Mouse (Mus musculus) forebrain, embryonic 12.5 days (tissue): ENCODE results near the gene Styk1. TPM values are rescaled to one million over a fixed set of nuclear protein-coding genes. Genes with fewer than 3 reads are reported as not detected.
A peak's percentile ranks its signal among the peaks of the same experiment; 100 is the strongest.

Experiments used
- ATAC-seq: fragments of 200-750 bp; cut with Nextera tagmentation; 2 replicates; pipeline ENCODE4 v1.8.0; 2017; ENCODE audit warnings: moderate TSS enrichment; ENCODE audit not compliant: low FRiP score
- H3K27ac ChIP-seq: fragments of 300-500 bp; sonication (generic); 2 replicates; pipeline ENCODE4 v1.5.1; 2016; ENCODE audit warnings: mild to moderate bottlenecking
- H3K27me3 ChIP-seq: fragments of 300-500 bp; sonication (generic); 2 replicates; pipeline ENCODE4 v1.6.1; 2016; ENCODE audit warnings: mild to moderate bottlenecking
- H3K36me3 ChIP-seq: fragments of 300-500 bp; sonication (generic); replicated peaks from 2 replicates; pipeline ENCODE4 v1.6.1; 2016; ENCODE audit warnings: mild to moderate bottlenecking
- H3K4me1 ChIP-seq: fragments of 300-500 bp; sonication (generic); 2 replicates; pipeline ENCODE4 v1.6.1; 2016
- H3K4me2 ChIP-seq: fragments of 300-500 bp; sonication (generic); 2 replicates; pipeline ENCODE4 v1.6.1; 2016; ENCODE audit warnings: mild to moderate bottlenecking, moderate library complexity
- H3K4me3 ChIP-seq: fragments of 300-500 bp; sonication (generic); replicated peaks from 2 replicates; pipeline ENCODE4 v1.5.1; 2016; ENCODE audit warnings: mild to moderate bottlenecking
- H3K9ac ChIP-seq: fragments of 300-500 bp; sonication (generic); 2 replicates; pipeline ENCODE4 v1.6.1; 2016; ENCODE audit warnings: mild to moderate bottlenecking
- H3K9me3 ChIP-seq: fragments of 300-500 bp; sonication (generic); 2 replicates; pipeline ENCODE4 v1.6.1; 2016
- WGBS: fragments of 180-500 bp; shearing (Covaris S2); methylation state at CpG from one replicate; pipeline ENCODE4 v1.1.7; 2016; 5-methylcytosine and 5-hydroxymethylcytosine counted together
- polyA plus RNA-seq: library from polyadenylated mRNA; unstranded; fragments of >200 nt; fragmentation: Nextera tagmentation; extraction: Ambion mirVana; gene quantifications from 2 replicates; pipeline ENCODE4 v1.2.1, GENCODE M21; 2016

Styk1 gene
- polyA plus RNA-seq, 1 experiment from 2014 or later: 0.83 TPM

GRCm38 (mm10) chr6:131383713-131384330 lies 30.4 kb upstream of the Styk1 start:
- WGBS: 57% methylated on average over 6 of the region's 6 CpGs
- Histone ChIP-seq H3K27me3 (no peaks in the 10 kb centered on the region), H3K4me2 (no peak overlapping the region), H3K4me1 (peaks cover 27% of the 10 kb centered on the region), H3K4me3 (no peak overlapping the region), H3K27ac (no peak overlapping the region), H3K36me3 (peaks cover 17% of the 10 kb centered on the region), H3K9me3 (no peaks in the 10 kb centered on the region), H3K9ac (no peak overlapping the region)
- no peak for ATAC-seq

GRCm38 (mm10) chr6:131382984-131383337 lies 29.6 kb upstream of the Styk1 start:
- Histone ChIP-seq H3K4me2 (no peak overlapping the region), H3K27me3 (no peaks in the 10 kb centered on the region), H3K4me3 (no peak overlapping the region), H3K36me3 (peaks cover 25% of the 10 kb centered on the region), H3K9ac (no peak overlapping the region), H3K4me1 (peaks cover 27% of the 10 kb centered on the region), H3K9me3 (no peaks in the 10 kb centered on the region), H3K27ac (no peak overlapping the region)
- no peak for ATAC-seq
- WGBS: 60% methylated on average over 3 of the region's 3 CpGs

GRCm38 (mm10) chr6:131382232-131382983 lies 29.0 kb upstream of the Styk1 start:
- Histone ChIP-seq H3K4me2 (no peak overlapping the region), H3K27me3 (no peaks in the 10 kb centered on the region), H3K4me3 (no peak overlapping the region), H3K4me1 (peaks cover 26% of the 10 kb centered on the region), H3K9ac (0 out of 2 replicates have a peak overlapping the region, but pooled peaks have one; percentile 12), H3K36me3 (peaks cover 31% of the 10 kb centered on the region), H3K27ac (no peak overlapping the region), H3K9me3 (no peaks in the 10 kb centered on the region)
- 49% methylated on average over 14 of the region's 14 CpGs for WGBS
- ATAC-seq: no peak

- Histone ChIP-seq H3K27ac (no peak overlapping the region), H3K4me1 (peaks cover 15% of the 10 kb centered on the region), H3K9ac (no peak overlapping the region), H3K9me3 (no peaks in the 10 kb centered on the region), H3K36me3 (peaks cover 47% of the 10 kb centered on the region), H3K4me3 (no peak overlapping the region), H3K27me3 (no peaks in the 10 kb centered on the region), H3K4me2 (no peak overlapping the region)
- ATAC-seq: no peak
- 97% methylated on average over 18 of the region's 18 CpGs for WGBS
These were observed 25.5 kb upstream of the Styk1 start for GRCm38 (mm10) chr6:131378858-131379428.

GRCm38 (mm10) chr6:131377378-131377777 lies 24.0 kb upstream of the Styk1 start:
- no peak overlapping the region for H3K27ac ChIP-seq
- H3K4me3 ChIP-seq: no peak overlapping the region
- 96% methylated on average over 5 of the region's 5 CpGs for WGBS
- no peak for ATAC-seq
- H3K27me3 ChIP-seq: no peaks in the 10 kb centered on the region
- H3K36me3 ChIP-seq: peaks cover 63% of the 10 kb centered on the region
- no peak overlapping the region for H3K9ac ChIP-seq
- H3K4me2 ChIP-seq: no peak overlapping the region
- peaks cover 6% of the 10 kb centered on the region for H3K4me1 ChIP-seq
- H3K9me3 ChIP-seq: no peaks in the 10 kb centered on the region

GRCm38 (mm10) chr6:131374594-131375340 lies 21.4 kb upstream of the Styk1 start:
- Histone ChIP-seq H3K4me2 (no peak overlapping the region), H3K27me3 (no peaks in the 10 kb centered on the region), H3K4me3 (no peak overlapping the region), H3K4me1 (no peaks in the 10 kb centered on the region), H3K9ac (no peak overlapping the region), H3K9me3 (no peaks in the 10 kb centered on the region), H3K27ac (no peak overlapping the region), H3K36me3 (peaks cover 67% of the 10 kb centered on the region)
- WGBS: 89% methylated on average over 13 of the region's 13 CpGs
- ATAC-seq: no peak

GRCm38 (mm10) chr6:131373160-131373559 lies 19.8 kb upstream of the Styk1 start:
- Histone ChIP-seq H3K27ac (no peak overlapping the region), H3K4me2 (no peak overlapping the region), H3K9ac (no peak overlapping the region), H3K4me1 (no peaks in the 10 kb centered on the region), H3K4me3 (no peak overlapping the region), H3K9me3 (no peaks in the 10 kb centered on the region), H3K27me3 (no peaks in the 10 kb centered on the region), H3K36me3 (peaks cover 63% of the 10 kb centered on the region)
- WGBS: 90% methylated on average over 5 of the region's 5 CpGs
- no peak for ATAC-seq

GRCm38 (mm10) chr6:131370767-131371166 lies 17.4 kb upstream of the Styk1 start:
- no peak for ATAC-seq
- Histone ChIP-seq H3K9ac (no peak overlapping the region), H3K27me3 (no peaks in the 10 kb centered on the region), H3K4me3 (no peak overlapping the region), H3K36me3 (peaks cover 64% of the 10 kb centered on the region), H3K27ac (no peak overlapping the region), H3K4me1 (no peaks in the 10 kb centered on the region), H3K4me2 (no peak overlapping the region), H3K9me3 (no peaks in the 10 kb centered on the region)
- WGBS: 98% methylated on average over 5 of the region's 5 CpGs

- Histone ChIP-seq H3K27ac (no peak overlapping the region), H3K4me2 (no peak overlapping the region), H3K4me3 (no peak overlapping the region), H3K4me1 (no peaks in the 10 kb centered on the region), H3K9ac (no peak overlapping the region), H3K36me3 (peaks cover 62% of the 10 kb centered on the region), H3K27me3 (no peaks in the 10 kb centered on the region), H3K9me3 (no peaks in the 10 kb centered on the region)
- no peak for ATAC-seq
- WGBS: 86% methylated on average over 8 of the region's 8 CpGs
These were observed 16.6 kb upstream of the Styk1 start for GRCm38 (mm10) chr6:131369866-131370616.

- H3K4me3 ChIP-seq: no peak overlapping the region
- no peaks in the 10 kb centered on the region for H3K27me3 ChIP-seq
- H3K9me3 ChIP-seq: no peaks in the 10 kb centered on the region
- 51% methylated on average over 4 of the region's 4 CpGs for WGBS
- ATAC-seq: no peak
- H3K4me2 ChIP-seq: no peak overlapping the region
- no peaks in the 10 kb centered on the region for H3K4me1 ChIP-seq
- no peak overlapping the region for H3K27ac ChIP-seq
- H3K9ac ChIP-seq: no peak overlapping the region
- H3K36me3 ChIP-seq: peaks cover 56% of the 10 kb centered on the region
These were observed 13.7 kb upstream of the Styk1 start for GRCm38 (mm10) chr6:131367101-131367500.

GRCm38 (mm10) chr6:131364353-131364752 lies 11.0 kb upstream of the Styk1 start:
- peaks cover 45% of the 10 kb centered on the region for H3K36me3 ChIP-seq
- H3K27me3 ChIP-seq: no peaks in the 10 kb centered on the region

More at GRCm38 (mm10) chr6:131364353-131364752, 11.0 kb upstream of the Styk1 start:
- WGBS: 91% methylated on average over 2 of the region's 2 CpGs
- no peaks in the 10 kb centered on the region for H3K4me1 ChIP-seq
- H3K27ac ChIP-seq: no peak overlapping the region
- ATAC-seq: no peak
- no peak overlapping the region for H3K4me3 ChIP-seq
- no peak overlapping the region for H3K4me2 ChIP-seq
- H3K9ac ChIP-seq: no peak overlapping the region
- no peaks in the 10 kb centered on the region for H3K9me3 ChIP-seq
